9 mouse cellular contexts compared by ENCODE assay signal in the genomic region with DNA sequence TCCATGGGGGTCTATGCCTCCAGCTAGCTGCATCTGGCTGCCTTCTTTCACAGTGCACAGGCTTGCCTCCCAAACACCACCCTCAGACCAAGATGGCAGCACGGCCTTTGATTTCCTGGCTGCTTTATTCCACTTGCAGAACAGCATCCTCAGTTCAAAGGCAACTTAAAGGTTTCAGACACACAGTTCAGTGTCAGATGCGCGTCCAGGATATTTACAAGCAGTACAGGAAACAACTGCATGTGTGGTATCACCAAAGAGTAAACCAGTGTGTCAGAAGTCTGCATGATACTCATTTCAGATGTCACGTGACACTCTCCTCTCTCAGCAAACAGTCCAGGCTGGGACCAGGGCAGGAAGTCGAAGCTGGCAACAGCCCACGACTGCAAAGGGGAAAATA.
A peak's percentile ranks its signal among the peaks of the same experiment; 100 is the strongest.
DNase-seq lines count a peak whose midpoint lies in the region; ATAC-seq lines count a peak whose summit lies in the region.
"Had no signal": no experiment of that assay in that cellular context is flagged by ENCODE, and none has a peak within 500 bp of the region (broad histone marks: within the 10 kb centered on the region; RNA-seq: fewer than 3 reads in every experiment).

No protein-coding gene starts in this region.

- H3K36me3 ChIP-seq in embryonic facial prominence, embryonic 15.5 days, result no peaks in the 10 kb centered on the region
- H3K36me3 ChIP-seq in hindbrain, embryonic 12.5 days, result no peaks in the 10 kb centered on the region; the same call in 1 of the 2 replicates

- ATAC-seq in embryonic facial prominence, embryonic 15.5 days (ENCODE audit: insufficient number of reproducible peaks, low FRiP score, low TSS enrichment, low read depth), result no peak
- ATAC-seq in hindbrain, embryonic 12.5 days (ENCODE audit: low FRiP score), result no peak

- WGBS in embryonic facial prominence, embryonic 15.5 days, result 57% methylated on average over 6 of the region's 6 CpGs
- 79% methylated on average over 6 of the region's 6 CpGs for WGBS in hindbrain, embryonic 12.5 days

- no peak overlapping the region for H3K4me2 ChIP-seq in embryonic facial prominence, embryonic 15.5 days (replicated peaks)
- H3K4me2 ChIP-seq in hindbrain, embryonic 12.5 days (replicated peaks), result no peak overlapping the region

- H3K9me3 ChIP-seq in embryonic facial prominence, embryonic 15.5 days (replicated peaks), result no peaks in the 10 kb centered on the region
- H3K9me3 ChIP-seq in hindbrain, embryonic 12.5 days (replicated peaks), result no peaks in the 10 kb centered on the region

- DNase-seq in spleen, postnatal 36 days (ENCODE audit: low spot score in 2 of 2), result peak; percentile 7 to 31
- DNase-seq in spleen, postnatal 14 days (ENCODE audit: low spot score in 2 of 2), result no peak
- peak; percentile 72 to 87 for DNase-seq in lung, postnatal 4 days
- no peak for DNase-seq in ovary, adult 18-20 months (ENCODE audit: low spot score)
- DNase-seq in frontal cortex, postnatal 25 days (ENCODE audit: low spot score in 2 of 2), result no peak
- DNase-seq: cerebellum, postnatal 14 days; gastrocnemius, postnatal 36 days had no signal

- H3K4me3 ChIP-seq in embryonic facial prominence, embryonic 15.5 days (replicated peaks), result no peak overlapping the region
- H3K4me3 ChIP-seq in hindbrain, embryonic 12.5 days, result no peak overlapping the region

- H3K27me3 ChIP-seq in embryonic facial prominence, embryonic 15.5 days, result no peaks in the 10 kb centered on the region
- H3K27me3 ChIP-seq in hindbrain, embryonic 12.5 days, result no peaks in the 10 kb centered on the region

- H3K27ac ChIP-seq in embryonic facial prominence, embryonic 15.5 days (replicated peaks), result 0 out of 2 replicates have a peak overlapping the region, but pooled peaks have one; percentile 48
- H3K27ac ChIP-seq in hindbrain, embryonic 12.5 days, result no peak overlapping the region

- H3K9ac ChIP-seq in embryonic facial prominence, embryonic 15.5 days, result no peak overlapping the region
- H3K9ac ChIP-seq in hindbrain, embryonic 12.5 days, result no peak overlapping the region

- peaks cover 40% of the 10 kb centered on the region for H3K4me1 ChIP-seq in embryonic facial prominence, embryonic 15.5 days
- peaks cover 39% of the 10 kb centered on the region for H3K4me1 ChIP-seq in hindbrain, embryonic 12.5 days

Comparison
In these comparisons a context has a peak if more than half of its experiments do, and no peak if none do; other contexts are left out.
1. DNase-seq: peak in spleen, postnatal 36 days (2 of 2) and lung, postnatal 4 days (2 of 2); none in spleen, postnatal 14 days (0 of 2), ovary, adult 18-20 months (single experiment) and frontal cortex, postnatal 25 days (0 of 2).